Mouse (Mus musculus) intestine, embryonic 16.5 days (tissue): Measurements from ENCODE around the gene Tespa1. TPM values are rescaled to one million over a fixed set of nuclear protein-coding genes. Genes with fewer than 3 reads are reported as not detected.

Experiments
- ATAC-seq: fragments of 200-750 bp; cut with Nextera tagmentation; 2 replicates; pipeline ENCODE4 v1.8.0; 2017; ENCODE audit warnings: moderate TSS enrichment, moderate library complexity
- H3K27ac ChIP-seq: fragments of 300-500 bp; sonication (generic); 2 replicates; pipeline ENCODE4 v1.5.1; 2014; ENCODE audit warnings: mild to moderate bottlenecking, low read length
- H3K27me3 ChIP-seq: fragments of 300-500 bp; sonication (generic); replicated peaks from 2 replicates; pipeline ENCODE4 v1.6.1; 2014; ENCODE audit warnings: low read length, control low read depth, mixed read lengths; ENCODE audit not compliant: control insufficient read depth, insufficient read depth
- H3K36me3 ChIP-seq: fragments of 300-500 bp; sonication (generic); 2 replicates; pipeline ENCODE4 v1.6.1; 2014; ENCODE audit warnings: low read length, control low read depth; ENCODE audit not compliant: control insufficient read depth, insufficient read depth
- H3K4me1 ChIP-seq: fragments of 300-500 bp; sonication (generic); 2 replicates; pipeline ENCODE4 v1.6.1; 2014; ENCODE audit warnings: low read length, control low read depth, mixed read lengths; ENCODE audit not compliant: control insufficient read depth, insufficient read depth
- H3K4me2 ChIP-seq: fragments of 300-500 bp; sonication (generic); 2 replicates; pipeline ENCODE4 v1.6.1; 2014; ENCODE audit warnings: low read depth, low read length, control low read depth
- H3K4me3 ChIP-seq: fragments of 300-500 bp; sonication (generic); 2 replicates; pipeline ENCODE4 v1.5.1; 2014; ENCODE audit warnings: mild to moderate bottlenecking, low read length
- H3K9ac ChIP-seq: fragments of 300-500 bp; sonication (generic); 2 replicates; pipeline ENCODE4 v1.6.1; 2014; ENCODE audit warnings: low read depth, low read length
- H3K9me3 ChIP-seq: fragments of 300-500 bp; sonication (generic); 2 replicates; pipeline ENCODE4 v1.6.1; 2016; ENCODE audit warnings: low read length, control low read depth; ENCODE audit not compliant: control insufficient read depth
- WGBS: fragments of 180-500 bp; shearing (Covaris S2); extraction: QIAGEN DNeasy Blood & Tissue Kit; methylation state at CpG from one replicate; pipeline ENCODE4 v1.1.7; 2014; 5-methylcytosine and 5-hydroxymethylcytosine counted together
- polyA plus RNA-seq: library from polyadenylated mRNA; unstranded; fragments of >200 nt; fragmentation: Nextera tagmentation; extraction: Ambion mirVana; gene quantifications from 2 replicates; pipeline ENCODE4 v1.2.1, GENCODE M21; 2015

Tespa1 gene
- polyA plus RNA-seq, 1 experiment from 2014 or later, result 0.68 TPM

- no peaks in the 10 kb centered on the region for H3K36me3 ChIP-seq
- H3K27me3 ChIP-seq, result no peaks in the 10 kb centered on the region
- no peak for ATAC-seq
- H3K4me3 ChIP-seq, result no peak overlapping the region
- no peaks in the 10 kb centered on the region for H3K4me1 ChIP-seq
- H3K27ac ChIP-seq, result no peak overlapping the region
- no peaks in the 10 kb centered on the region for H3K9me3 ChIP-seq
- WGBS, result 82% methylated on average over 2 of the region's 2 CpGs
- H3K4me2 ChIP-seq, result no peak overlapping the region
- H3K9ac ChIP-seq, result no peak overlapping the region
Observed at GRCm38 (mm10) chr10:130311534-130312227, 11.0 kb upstream of the Tespa1 start.

GRCm38 (mm10) chr10:130313531-130313930 is 9.1 kb upstream of the Tespa1 start:
- Histone ChIP-seq H3K4me3 (no peak overlapping the region), H3K9me3 (no peaks in the 10 kb centered on the region), H3K4me2 (no peak overlapping the region), H3K9ac (no peak overlapping the region), H3K36me3 (no peaks in the 10 kb centered on the region), H3K4me1 (no peaks in the 10 kb centered on the region), H3K27ac (no peak overlapping the region), H3K27me3 (no peaks in the 10 kb centered on the region)
- no peak for ATAC-seq
- WGBS, result 47% methylated on average over 1 of the region's 1 CpGs

GRCm38 (mm10) chr10:130314110-130314829 is 8.4 kb upstream of the Tespa1 start:
- 0 out of 2 replicates have a peak, but pooled peaks have one; percentile 52 for ATAC-seq
- no peaks in the 10 kb centered on the region for H3K36me3 ChIP-seq
- no peaks in the 10 kb centered on the region for H3K27me3 ChIP-seq
- no peak overlapping the region for H3K4me3 ChIP-seq
- H3K4me2 ChIP-seq, result no peak overlapping the region
- no peak overlapping the region for H3K9ac ChIP-seq
- no peaks in the 10 kb centered on the region for H3K9me3 ChIP-seq
- no peaks in the 10 kb centered on the region for H3K4me1 ChIP-seq
- WGBS, result 50% methylated on average over 2 of the region's 2 CpGs
- no peak overlapping the region for H3K27ac ChIP-seq

- ATAC-seq, result no peak
- no peaks in the 10 kb centered on the region for H3K27me3 ChIP-seq
- H3K4me2 ChIP-seq, result no peak overlapping the region
- H3K36me3 ChIP-seq, result no peaks in the 10 kb centered on the region
- no peak overlapping the region for H3K4me3 ChIP-seq
- no peak overlapping the region for H3K9ac ChIP-seq
- H3K4me1 ChIP-seq, result no peaks in the 10 kb centered on the region
- no peak overlapping the region for H3K27ac ChIP-seq
- H3K9me3 ChIP-seq, result no peaks in the 10 kb centered on the region
Observed at GRCm38 (mm10) chr10:130315846-130316245, 6.8 kb upstream of the Tespa1 start.

GRCm38 (mm10) chr10:130318720-130319119 is 4.0 kb upstream of the Tespa1 start:
- H3K27me3 ChIP-seq, result no peaks in the 10 kb centered on the region
- no peak overlapping the region for H3K27ac ChIP-seq
- H3K4me1 ChIP-seq, result no peaks in the 10 kb centered on the region
- 72% methylated on average over 4 of the region's 4 CpGs for WGBS
- no peak for ATAC-seq
- H3K4me3 ChIP-seq, result no peak overlapping the region
- H3K4me2 ChIP-seq, result no peak overlapping the region
- H3K9ac ChIP-seq, result no peak overlapping the region
- no peaks in the 10 kb centered on the region for H3K9me3 ChIP-seq
- no peaks in the 10 kb centered on the region for H3K36me3 ChIP-seq

- H3K9ac ChIP-seq, result no peak overlapping the region
- whole genome bisulfite sequencing, result 90% methylated on average over 2 of the region's 2 CpGs
- ATAC-seq, result no peak
Observed at GRCm38 (mm10) chr10:130320715-130321114, 2.0 kb upstream of the Tespa1 start.

GRCm38 (mm10) chr10:130322062-130322461 is 608 bp upstream of the Tespa1 start:
- Histone ChIP-seq H3K4me2 (no peak overlapping the region), H3K9ac (no peak overlapping the region), H3K4me3 (no peak overlapping the region), H3K9me3 (no peaks in the 10 kb centered on the region), H3K27ac (no peak overlapping the region), H3K36me3 (no peaks in the 10 kb centered on the region), H3K27me3 (no peaks in the 10 kb centered on the region), H3K4me1 (no peaks in the 10 kb centered on the region)
- ATAC-seq, result no peak

More at GRCm38 (mm10) chr10:130320715-130321114, 2.0 kb upstream of the Tespa1 start:
- Histone ChIP-seq H3K27ac (no peak overlapping the region), H3K27me3 (no peaks in the 10 kb centered on the region), H3K4me1 (no peaks in the 10 kb centered on the region), H3K9me3 (no peaks in the 10 kb centered on the region), H3K36me3 (no peaks in the 10 kb centered on the region), H3K4me3 (no peak overlapping the region), H3K4me2 (no peak overlapping the region)

- Histone ChIP-seq H3K27me3 (no peaks in the 10 kb centered on the region), H3K4me2 (no peak overlapping the region)
- 84% methylated on average over 4 of the region's 4 CpGs for WGBS
Observed at GRCm38 (mm10) chr10:130324243-130324642, 1.6 kb downstream of the Tespa1 start.

GRCm38 (mm10) chr10:130330711-130331110 is 8.0 kb downstream of the Tespa1 start:
- H3K36me3 ChIP-seq, result no peaks in the 10 kb centered on the region
- no peak overlapping the region for H3K4me2 ChIP-seq
- no peak for ATAC-seq
- no peak overlapping the region for H3K27ac ChIP-seq
- H3K27me3 ChIP-seq, result no peaks in the 10 kb centered on the region
- WGBS, result 89% methylated on average over 1 of the region's 1 CpGs
- no peak overlapping the region for H3K9ac ChIP-seq
- H3K9me3 ChIP-seq, result no peaks in the 10 kb centered on the region
- H3K4me3 ChIP-seq, result no peak overlapping the region
- no peaks in the 10 kb centered on the region for H3K4me1 ChIP-seq

More at GRCm38 (mm10) chr10:130324243-130324642, 1.6 kb downstream of the Tespa1 start:
- Histone ChIP-seq H3K9me3 (no peaks in the 10 kb centered on the region), H3K9ac (no peak overlapping the region), H3K4me1 (no peaks in the 10 kb centered on the region), H3K27ac (no peak overlapping the region), H3K36me3 (no peaks in the 10 kb centered on the region), H3K4me3 (no peak overlapping the region)
- no peak for ATAC-seq
